Mouse (Mus musculus) testis, adult 2 months (tissue): ENCODE measurements around the gene AC131692.1.

Experiments
- CTCF ChIP-seq: fragments of 200-500 bp; IDR thresholded peaks from 2 replicates; pipeline ENCODE4 v1.5.1; 2012; ENCODE audit warnings: low read depth, mild to moderate bottlenecking, inconsistent platforms, low read length, moderate library complexity; ENCODE audit not compliant: control insufficient read depth, insufficient read depth, insufficient replicate concordance
- POLR2A ChIP-seq: fragments of 200-500 bp; IDR thresholded peaks from 2 replicates; pipeline ENCODE4 v1.6.1; 2012; ENCODE audit warnings: low read depth, mild to moderate bottlenecking, inconsistent platforms, low read length, moderate library complexity; ENCODE audit not compliant: control insufficient read depth

DNA sequence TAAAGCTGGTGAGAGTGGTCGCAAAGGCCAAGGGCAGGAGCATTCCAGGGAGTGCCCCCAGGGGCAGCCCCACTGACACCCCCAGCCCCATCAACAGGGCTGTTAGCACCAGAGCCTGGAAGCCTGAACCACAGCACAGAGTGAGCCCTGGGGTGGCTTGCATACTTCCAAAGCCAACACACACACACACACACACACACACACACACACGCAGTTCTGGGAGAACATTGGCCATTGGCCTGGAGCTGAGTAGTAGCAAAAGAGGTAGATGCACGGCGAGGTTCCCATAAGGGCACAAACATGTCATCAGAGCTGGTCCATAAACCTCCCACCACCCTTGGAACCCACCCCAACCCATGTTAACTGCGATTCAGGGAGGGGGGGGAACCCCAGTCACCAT is 27.6 kb upstream of the AC131692.1 start:
- TF ChIP-seq POLR2A (no peak), CTCF (no peak)
